Mouse (Mus musculus) right cerebral cortex, adult 2 months (tissue): ENCODE measurements around the gene Hps4.
A peak's percentile ranks its signal among the peaks of the same experiment; 100 is the strongest.
"Not testable (repeated sequence)": the region's sequence is repeated elsewhere in the genome, so short reads cannot be mapped to it uniquely, and the experiment has no call there.

Experiments
- DNase-seq, 2 experiments: peaks; one replicate each; pipeline ENCODE4 v3.0.0; 2021 to 2022; ENCODE audit warnings: low spot score in 2 of 2

Hps4 gene

DNA sequence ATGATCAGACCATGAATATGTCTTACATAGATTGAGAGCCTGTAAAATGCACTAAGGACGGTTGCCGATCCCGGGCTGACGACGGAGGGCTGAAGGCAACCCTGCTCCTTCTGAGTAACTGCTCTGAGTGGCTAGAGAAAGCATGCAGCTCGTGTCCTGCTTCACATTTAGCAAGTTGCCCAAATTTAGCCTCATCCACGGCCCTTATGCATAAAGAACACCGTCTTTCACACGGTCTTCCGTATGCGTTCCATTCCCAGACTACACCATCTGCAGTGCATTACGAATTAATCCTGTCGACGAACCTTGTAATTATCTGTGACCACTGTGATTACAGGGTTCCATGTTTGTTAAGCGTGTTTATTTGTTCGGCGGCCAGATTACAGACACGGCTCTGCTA lies 53.2 kb downstream of the Hps4 start:
- DNase-seq = no peak

DNA sequence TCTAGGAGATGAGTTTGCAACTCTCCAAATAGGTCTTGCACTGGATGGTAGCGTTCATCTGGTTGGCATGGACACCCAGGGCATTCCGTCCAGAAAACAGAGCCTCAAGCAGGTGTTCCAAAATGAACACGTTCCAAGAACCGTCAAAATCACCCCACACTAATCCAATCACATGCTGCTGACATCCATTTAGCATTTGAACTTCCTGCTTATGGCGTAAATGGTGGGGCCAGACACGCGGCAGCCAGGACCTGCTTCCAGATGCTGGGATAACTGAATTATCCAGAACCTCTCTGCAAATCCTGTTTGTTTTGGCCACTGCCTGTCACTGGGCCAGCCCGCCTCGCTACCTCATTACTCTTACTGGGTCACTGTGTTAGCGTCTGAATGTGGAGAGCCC lies 56.4 kb downstream of the Hps4 start:
- no peak for DNase-seq

DNA sequence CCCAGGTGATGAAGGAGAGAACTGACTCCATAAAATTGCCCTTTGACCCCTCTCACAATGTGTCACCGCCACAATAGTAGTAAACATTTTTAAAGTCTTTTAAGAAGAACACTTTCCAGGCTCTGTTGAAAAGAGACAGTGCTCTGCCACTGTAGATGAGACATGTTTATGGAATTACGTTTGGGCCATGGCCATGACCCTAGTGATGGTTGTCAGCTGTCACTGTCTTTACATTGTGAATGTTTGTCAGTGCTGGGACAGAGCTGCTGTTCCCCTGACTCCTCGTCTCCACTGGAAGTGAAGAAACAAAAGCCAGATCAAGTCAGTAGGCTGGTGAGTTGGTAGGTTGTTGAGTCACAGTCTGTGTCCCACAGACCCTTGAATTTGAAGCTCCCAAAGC lies 59.6 kb downstream of the Hps4 start:
- DNase-seq = no peak

- no peak for DNase-seq
Observed at GRCm38 (mm10) chr5:112406017-112406416, 63.1 kb downstream of the Hps4 start.

- DNase-seq = no peak
Observed at GRCm38 (mm10) chr5:112409274-112409673, 66.4 kb downstream of the Hps4 start.

DNA sequence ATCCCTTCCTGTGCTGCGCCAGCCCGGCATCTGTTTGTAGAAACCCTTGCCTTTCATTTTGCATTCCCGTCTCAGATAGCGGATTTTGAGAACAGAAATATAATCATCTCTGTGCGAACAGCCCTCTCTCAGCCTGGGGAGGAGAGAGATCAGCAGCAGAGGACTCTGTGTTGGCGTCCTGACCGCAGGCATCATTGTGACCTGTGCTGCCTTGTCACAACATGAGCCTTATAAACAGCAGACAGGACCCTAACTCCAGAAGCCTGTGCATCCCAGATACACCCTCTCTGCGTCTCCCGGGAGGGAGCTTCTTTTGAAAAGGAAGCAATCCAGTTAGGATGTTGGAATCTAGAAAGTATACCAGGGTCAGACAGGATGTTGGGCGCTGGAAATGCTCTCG lies 68.2 kb downstream of the Hps4 start:
- DNase-seq = peak in 1 of 2 experiments; percentile 51

DNA sequence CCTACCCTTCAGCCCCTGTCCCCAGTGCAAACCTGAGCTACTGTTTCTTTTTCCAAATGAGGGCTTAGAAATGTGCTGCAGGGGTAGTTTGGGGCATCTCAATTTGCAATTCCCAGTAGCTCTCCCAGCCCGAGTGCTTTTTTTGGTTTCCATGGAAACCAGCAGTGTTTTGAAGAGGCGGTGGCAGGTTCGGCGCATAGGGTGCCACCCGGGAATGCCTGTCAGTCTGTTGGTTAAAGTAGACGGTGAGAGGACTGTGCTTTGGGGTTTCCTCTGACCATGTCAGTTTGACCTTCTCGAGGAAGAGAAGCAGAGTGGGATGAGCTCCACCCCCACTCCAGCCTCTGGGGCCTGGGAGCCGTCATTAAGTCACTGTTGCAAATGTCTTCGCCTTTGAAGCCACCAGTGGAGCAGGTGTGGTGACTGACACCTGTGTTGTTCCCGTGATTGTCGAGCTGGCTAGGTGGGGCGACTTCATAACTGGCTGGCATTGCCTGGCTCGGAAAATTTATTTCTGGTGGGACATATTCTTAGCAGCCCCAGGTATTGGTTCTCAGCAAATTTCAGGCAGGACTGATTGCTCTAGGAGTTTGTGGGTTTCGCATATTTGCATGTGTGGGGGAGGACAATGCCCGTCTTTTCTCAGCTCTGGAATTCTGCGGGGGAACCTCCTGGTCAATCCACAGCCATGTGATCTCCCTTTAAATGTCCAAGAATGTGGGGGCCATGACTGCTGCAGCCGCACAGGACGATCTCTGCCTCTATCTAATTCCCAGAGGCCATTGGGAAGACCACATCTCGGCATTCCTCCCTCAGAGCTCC lies 68.8 kb downstream of the Hps4 start:
- DNase-seq = peak; percentile 69 to 75

GRCm38 (mm10) chr5:112412781-112413180 lies 69.9 kb downstream of the Hps4 start:
- DNase-seq = not testable (repeated sequence)

DNA sequence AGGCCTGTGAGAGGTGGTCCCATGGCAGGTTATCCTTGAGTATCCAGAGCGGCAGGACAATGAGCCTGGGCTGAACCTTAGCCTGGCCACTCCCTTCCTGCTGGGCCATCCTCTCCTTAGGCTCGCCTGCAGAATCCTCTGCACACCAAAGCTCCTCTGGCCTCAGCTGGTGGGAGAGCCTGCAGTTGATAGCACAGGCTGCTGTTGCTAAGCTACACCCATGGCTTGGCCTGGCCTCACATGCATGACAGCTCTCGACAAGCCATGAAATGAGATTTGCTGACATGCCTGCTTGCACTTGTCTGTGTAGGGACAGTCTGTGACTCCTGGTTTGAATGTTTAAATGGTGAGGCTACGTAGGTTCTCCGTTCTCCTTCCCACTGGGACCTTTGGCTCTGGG lies 73.8 kb downstream of the Hps4 start:
- DNase-seq = no peak

DNA sequence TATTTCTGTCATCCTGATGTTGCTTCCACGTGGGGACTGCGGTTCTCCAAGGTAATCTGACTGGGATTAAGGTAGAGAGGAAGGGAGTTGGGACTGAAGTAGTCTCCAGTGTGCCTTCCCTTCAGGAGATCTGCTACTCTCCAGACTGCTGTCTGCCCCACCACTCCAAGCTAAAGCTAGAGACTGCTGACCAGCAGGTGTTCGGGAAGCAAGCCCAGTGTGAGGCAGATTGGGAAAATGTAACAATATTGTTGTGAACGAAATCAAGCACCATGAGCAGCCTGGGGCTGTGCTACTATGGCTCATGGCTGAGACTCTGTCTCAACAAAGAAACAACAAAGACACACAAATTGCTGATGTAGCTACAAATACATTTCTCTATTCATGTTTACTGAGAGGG lies 75.1 kb downstream of the Hps4 start:
- DNase-seq = no peak

DNA sequence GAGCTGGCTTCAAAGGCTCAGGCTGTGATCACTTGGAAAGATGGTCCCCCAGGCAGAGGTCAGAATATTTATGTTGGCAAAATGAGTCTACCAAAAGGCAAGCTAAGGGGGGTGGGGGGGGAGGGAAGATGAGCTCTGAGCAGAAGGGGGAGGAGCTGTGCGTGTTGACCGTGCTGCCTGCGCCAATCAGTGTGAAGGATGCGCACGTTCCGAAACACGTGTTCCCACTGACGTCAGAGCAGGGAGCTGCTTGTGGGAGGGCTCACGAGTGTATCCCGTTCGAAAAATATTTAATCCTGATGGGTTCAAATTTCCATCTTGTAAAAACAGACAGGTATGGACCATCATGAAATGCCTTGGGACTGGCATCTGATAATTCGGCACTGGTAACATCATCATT lies 76.7 kb downstream of the Hps4 start:
- no peak for DNase-seq

DNA sequence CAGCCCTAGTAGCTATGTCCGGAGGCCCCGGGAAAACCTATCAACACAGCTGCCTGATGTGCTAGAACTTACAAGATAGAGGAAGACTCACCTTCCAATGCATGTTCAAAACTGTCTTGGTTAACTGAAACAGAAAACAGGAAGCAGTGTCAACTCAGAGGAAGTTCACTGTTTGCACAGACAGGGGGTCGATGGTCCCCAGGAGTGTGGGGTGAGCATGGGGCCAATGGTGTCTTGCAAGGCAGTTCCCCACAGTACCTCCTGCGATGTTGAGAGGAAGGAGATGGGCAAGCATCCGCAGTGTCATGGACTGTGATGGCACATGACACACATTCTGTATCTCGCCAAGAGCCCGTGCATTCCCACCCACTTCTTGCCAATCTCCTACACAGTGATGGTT lies 83.8 kb downstream of the Hps4 start:
- DNase-seq = no peak

GRCm38 (mm10) chr5:112427283-112427682 lies 84.4 kb downstream of the Hps4 start:
- DNase-seq = peak; percentile 70 to 74
